Mouse (Mus musculus): ENCODE measurements at regions not wholly inside any gene's neighbourhood (a gene's known extent, or its start where the extent isn't known, plus 50 kb on each side); places are given as distances from the start of the nearest gene placed in this dataset.

DNA sequence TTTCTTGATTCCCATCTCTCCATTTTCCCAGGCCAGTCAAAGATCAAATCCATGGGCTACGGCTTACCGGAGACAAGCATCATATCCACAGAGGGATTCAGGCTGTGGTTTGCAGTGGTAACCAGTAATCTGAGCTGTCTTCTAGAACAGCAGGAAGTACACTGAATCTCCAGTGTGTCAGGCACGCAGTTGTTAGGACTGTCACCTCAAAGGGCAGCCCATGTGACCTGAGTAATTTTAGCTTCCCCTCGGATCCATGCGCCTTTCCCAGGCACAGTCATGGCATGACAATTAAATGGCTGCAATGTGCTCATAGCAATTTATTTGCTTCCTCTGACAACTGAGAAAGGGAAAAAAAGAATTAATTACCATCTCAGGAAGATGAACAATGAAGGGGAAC is 98.2 kb downstream of the Snx19 start:
- TF ChIP-seq POLR2A (IDR thresholded peaks at IDR 0.05; ENCODE audit: extremely low read depth, insufficient read depth, low read length) (no peak), CTCF (IDR thresholded peaks at IDR 0.05; ENCODE audit: low read depth, low read length) (no peak)

All from liver, adult 2 months (tissue).